Mouse (Mus musculus) kidney, adult 11 months (tissue): ENCODE data around the gene Clasp2.
"Not testable (repeated sequence)": the region's sequence is repeated elsewhere in the genome, so short reads cannot be mapped to it uniquely, and the experiment has no call there.

Experiments
- DNase-seq: peaks from one replicate; pipeline ENCODE4 v3.0.0; 2022

The Clasp2 gene

GRCm38 (mm10) chr9:113758472-113758871 is 17.2 kb downstream of the Clasp2 start:
- DNase-seq = no peak

- DNase-seq = no peak
Observed at GRCm38 (mm10) chr9:113759684-113760083, 18.4 kb downstream of the Clasp2 start.

GRCm38 (mm10) chr9:113762389-113762788 is 21.1 kb downstream of the Clasp2 start:
- no peak for DNase-seq

- no peak for DNase-seq
Observed at GRCm38 (mm10) chr9:113763123-113763522, 21.9 kb downstream of the Clasp2 start.

GRCm38 (mm10) chr9:113770640-113771039 is 29.4 kb downstream of the Clasp2 start:
- DNase-seq = no peak

GRCm38 (mm10) chr9:113780863-113781262 is 39.6 kb downstream of the Clasp2 start:
- DNase-seq = no peak

GRCm38 (mm10) chr9:113782362-113783005 is 41.2 kb downstream of the Clasp2 start:
- no peak for DNase-seq

- no peak for DNase-seq
Observed at GRCm38 (mm10) chr9:113783674-113784073, 42.4 kb downstream of the Clasp2 start.

- DNase-seq = not testable (repeated sequence)
Observed at GRCm38 (mm10) chr9:113789283-113789682, 48.0 kb downstream of the Clasp2 start.

GRCm38 (mm10) chr9:113792651-113793512 is 51.6 kb downstream of the Clasp2 start:
- peak; percentile 71 for DNase-seq

GRCm38 (mm10) chr9:113793513-113793905 is 52.2 kb downstream of the Clasp2 start:
- DNase-seq = no peak

GRCm38 (mm10) chr9:113793966-113794365 is 52.7 kb downstream of the Clasp2 start:
- no peak for DNase-seq

GRCm38 (mm10) chr9:113797206-113797605 is 55.9 kb downstream of the Clasp2 start:
- DNase-seq = no peak

- no peak for DNase-seq
Observed at GRCm38 (mm10) chr9:113800671-113801070, 59.4 kb downstream of the Clasp2 start.

GRCm38 (mm10) chr9:113802734-113803133 is 61.5 kb downstream of the Clasp2 start:
- no peak for DNase-seq

- DNase-seq = no peak
Observed at GRCm38 (mm10) chr9:113803751-113804150, 62.5 kb downstream of the Clasp2 start.

- no peak for DNase-seq
Observed at GRCm38 (mm10) chr9:113805359-113805758, 64.1 kb downstream of the Clasp2 start.

GRCm38 (mm10) chr9:113811327-113811726 is 70.1 kb downstream of the Clasp2 start:
- no peak for DNase-seq

- DNase-seq = no peak
Observed at GRCm38 (mm10) chr9:113811957-113812670, 70.8 kb downstream of the Clasp2 start.

- DNase-seq = no peak
Observed at GRCm38 (mm10) chr9:113812671-113813001, 71.4 kb downstream of the Clasp2 start.

- no peak for DNase-seq
Observed at GRCm38 (mm10) chr9:113813086-113813485, 71.8 kb downstream of the Clasp2 start.

GRCm38 (mm10) chr9:113815836-113816235 is 74.6 kb downstream of the Clasp2 start:
- DNase-seq = no peak

GRCm38 (mm10) chr9:113822150-113822549 is 80.9 kb downstream of the Clasp2 start:
- DNase-seq = no peak

GRCm38 (mm10) chr9:113828719-113829118 is 87.4 kb downstream of the Clasp2 start:
- DNase-seq = no peak
